Mouse (Mus musculus): ENCODE measurements around the gene 8030411F24Rik.
"Not testable (repeated sequence)": the region's sequence is repeated elsewhere in the genome, so short reads cannot be mapped to it uniquely, and the experiment has no call there.

Gene 8030411F24Rik

DNA sequence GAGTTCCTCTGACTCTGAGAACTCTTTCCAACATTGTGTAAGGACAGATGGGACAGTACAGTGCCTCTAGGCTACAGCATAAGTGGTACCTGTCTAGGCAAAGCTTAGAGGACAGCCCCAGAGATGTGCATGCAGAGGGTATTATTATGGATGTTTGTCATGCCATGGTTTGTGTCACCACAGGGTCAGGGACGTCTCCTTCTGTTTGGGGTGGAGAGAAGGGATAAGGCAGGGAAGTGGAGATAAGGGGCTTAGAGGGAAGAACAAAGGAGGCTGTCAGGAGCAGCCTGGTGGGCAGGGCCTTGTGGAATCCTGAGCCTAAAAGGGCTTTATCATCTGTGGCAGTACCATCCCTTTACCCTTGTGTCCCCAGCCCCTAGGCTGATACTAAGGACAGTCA lies at the start of gene 8030411F24Rik:
8030411F24Rik (plus strand) TSS at position 301 of the 400 bp plus-strand sequence.
- no peak for DNase-seq (ENCODE audit: low read depth)

DNA sequence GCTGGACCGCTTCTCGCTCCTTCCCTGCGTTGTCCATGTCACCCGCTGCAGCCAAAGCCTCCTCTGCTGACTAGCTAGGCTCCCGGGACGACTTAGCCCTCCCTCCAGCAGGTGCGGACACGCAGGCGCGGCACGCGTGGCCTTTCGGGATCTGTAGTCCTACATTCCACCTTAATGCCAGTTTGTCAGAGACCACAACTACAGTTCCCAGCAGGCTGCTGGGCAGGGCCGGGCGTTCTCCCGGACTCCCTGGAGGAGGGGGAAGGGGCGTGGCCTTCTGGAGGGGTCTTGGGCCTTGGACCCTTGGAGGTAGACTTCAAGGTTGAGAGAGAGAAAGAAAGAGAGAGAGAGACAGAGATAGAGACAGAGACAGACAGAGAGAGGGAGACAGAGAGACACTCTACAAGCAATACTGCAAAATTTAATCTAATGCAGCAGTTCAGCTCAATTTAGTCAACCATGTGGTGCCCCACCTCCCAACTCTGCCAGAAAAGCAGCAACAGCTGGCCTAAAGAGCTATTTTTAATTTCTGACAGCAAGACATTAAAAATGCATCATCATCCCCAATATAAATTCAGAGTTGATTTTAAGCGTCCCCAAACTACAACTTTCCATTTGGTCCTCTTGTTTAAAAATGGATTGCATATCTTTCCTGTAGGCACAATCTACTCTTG lies 49.3 kb upstream of the 8030411F24Rik start, which contains the start of gene Napb:
Napb (minus strand) TSS at position 141 of the 674 bp plus-strand sequence.
- DNase-seq (ENCODE audit: low read depth) = peak; percentile 60

DNA sequence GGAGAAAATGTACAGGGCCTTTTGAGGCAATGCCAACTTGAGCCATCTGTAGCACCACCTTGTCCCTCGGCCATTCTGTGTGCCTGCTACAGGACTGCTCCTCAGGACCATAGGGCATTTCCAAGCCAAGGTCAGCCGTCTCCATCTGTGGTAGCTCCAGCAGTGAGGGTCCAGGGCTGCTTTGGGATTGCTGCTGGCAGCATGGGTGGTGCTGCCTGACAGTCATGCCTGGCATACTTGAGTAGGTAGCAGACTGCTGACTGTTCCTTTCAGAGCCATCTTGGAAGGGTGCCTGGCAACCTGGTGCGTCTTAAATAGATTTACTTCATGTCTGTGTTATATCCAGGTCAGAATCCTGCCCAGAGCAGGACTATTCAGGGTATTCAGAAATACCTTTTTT lies 38.8 kb upstream of the 8030411F24Rik start:
- DNase-seq (ENCODE audit: low read depth) = no peak

DNA sequence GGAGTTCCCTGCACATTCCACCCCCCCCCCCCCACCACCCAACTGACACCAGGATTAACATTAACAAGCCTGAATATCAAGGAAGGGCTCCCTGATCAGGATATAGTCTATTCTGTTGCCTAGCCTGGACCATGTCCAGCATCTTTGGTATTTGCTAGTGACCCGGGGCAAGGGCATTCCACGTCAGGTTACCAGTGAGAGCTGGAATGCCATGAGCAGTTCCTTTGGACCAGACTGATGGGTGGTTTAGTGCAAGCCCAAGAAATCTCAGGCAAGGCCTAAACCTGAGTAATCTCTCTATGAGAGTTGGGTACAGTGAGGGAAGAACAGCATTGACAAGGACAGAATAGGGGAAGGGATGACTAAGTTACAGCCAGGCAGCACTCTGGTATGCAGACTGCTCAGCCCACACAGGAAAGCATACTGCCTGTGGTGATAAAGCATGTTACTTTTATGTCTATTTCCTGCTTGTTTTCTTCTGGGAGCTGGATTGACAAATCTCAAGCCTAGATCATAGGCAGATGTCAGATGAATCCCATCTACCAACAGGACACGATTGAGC lies 37.9 kb upstream of the 8030411F24Rik start:
- DNase-seq (ENCODE audit: low read depth) = no peak

DNA sequence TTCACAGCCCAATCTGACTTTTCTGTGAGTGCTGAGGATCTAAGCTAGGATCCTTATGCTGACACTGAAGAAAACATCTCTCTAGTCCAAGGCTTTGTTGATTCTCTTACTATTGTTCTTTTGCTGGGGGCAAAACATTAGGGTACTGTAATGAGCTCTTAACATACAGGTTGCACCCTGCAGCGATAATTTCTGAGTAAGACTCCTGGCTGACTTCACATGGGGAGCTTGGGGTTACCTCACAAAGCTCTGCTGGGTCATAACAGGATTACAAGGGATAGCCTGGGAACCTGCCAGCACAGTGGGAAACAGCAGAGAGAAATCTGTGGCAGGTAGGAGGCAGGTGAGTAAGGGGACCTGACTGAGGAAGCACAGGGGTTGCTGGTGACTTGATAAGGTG lies 31.8 kb upstream of the 8030411F24Rik start, which contains the start of gene Cstl1:
Cstl1 (plus strand) TSS at position 301 of the 400 bp plus-strand sequence.
- no peak for DNase-seq (ENCODE audit: low read depth)

DNA sequence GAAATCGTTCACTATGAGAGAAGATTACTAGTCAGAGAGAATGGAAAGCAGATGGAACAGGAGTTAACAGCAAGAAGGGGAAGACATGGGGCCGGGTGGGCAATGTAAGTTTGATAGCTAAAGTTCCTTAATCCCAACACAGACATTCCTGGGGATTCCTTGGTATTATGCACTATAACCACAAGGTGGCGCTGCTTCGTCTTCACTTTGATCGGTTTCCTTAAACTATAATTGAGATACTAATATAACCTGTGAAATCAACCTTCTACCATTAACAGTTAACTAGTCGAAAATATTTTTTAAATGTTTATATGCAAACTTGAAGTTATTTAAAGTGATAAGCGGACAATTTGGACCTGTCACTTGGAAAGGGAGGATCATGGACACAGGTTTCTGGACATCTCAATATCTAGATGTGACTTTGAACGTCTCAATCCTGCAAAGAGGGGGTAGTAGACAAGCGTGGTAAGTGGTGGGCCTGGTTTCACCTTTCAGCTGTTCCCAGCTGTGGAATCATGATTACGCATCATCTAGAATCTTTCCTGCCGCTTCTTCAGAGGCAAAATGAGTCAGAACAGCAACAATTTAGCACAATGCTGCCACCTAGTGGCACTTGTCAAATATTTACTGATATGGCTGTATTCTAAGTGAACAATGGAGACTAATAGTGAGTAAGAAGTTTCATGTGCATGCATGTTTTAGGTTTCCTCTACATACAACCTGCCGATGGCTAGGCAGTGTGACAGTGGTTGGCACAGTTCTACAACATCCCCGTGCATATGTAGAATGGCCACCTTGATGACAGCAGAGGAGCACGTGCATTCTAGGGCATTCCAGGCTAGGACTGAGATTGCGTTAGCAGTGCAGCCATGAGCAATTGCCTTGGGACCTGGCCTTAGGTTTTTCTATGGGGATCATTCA lies 29.7 kb upstream of the 8030411F24Rik start:
- DNase-seq (ENCODE audit: low read depth) = peak; percentile 90

DNA sequence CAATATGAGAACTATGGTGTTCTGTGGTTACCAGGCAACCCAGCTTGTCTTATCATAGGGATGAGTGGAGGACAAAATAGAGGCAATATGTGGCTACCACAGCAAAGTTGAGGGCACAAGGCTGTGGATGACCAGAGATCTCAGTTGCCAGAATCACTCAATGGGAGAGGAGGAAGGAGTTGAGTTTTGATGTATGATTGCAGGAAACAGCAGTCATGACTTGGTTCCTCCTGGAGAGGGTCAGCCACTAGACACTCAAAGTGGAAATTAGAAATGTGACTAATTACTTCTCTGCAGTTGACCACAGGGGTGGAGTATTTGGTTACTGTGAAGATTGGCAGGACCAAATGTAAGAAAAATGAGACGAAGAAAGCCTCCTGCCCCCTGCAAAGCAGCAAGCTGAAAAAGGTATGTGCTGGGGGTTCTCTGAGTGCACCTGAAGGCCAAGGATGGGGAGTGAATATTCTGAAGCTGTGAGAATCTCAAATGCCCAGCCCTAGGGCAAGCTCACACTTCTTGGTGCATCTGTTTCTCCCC lies 27.4 kb upstream of the 8030411F24Rik start:
- no peak for DNase-seq (ENCODE audit: low read depth)

DNA sequence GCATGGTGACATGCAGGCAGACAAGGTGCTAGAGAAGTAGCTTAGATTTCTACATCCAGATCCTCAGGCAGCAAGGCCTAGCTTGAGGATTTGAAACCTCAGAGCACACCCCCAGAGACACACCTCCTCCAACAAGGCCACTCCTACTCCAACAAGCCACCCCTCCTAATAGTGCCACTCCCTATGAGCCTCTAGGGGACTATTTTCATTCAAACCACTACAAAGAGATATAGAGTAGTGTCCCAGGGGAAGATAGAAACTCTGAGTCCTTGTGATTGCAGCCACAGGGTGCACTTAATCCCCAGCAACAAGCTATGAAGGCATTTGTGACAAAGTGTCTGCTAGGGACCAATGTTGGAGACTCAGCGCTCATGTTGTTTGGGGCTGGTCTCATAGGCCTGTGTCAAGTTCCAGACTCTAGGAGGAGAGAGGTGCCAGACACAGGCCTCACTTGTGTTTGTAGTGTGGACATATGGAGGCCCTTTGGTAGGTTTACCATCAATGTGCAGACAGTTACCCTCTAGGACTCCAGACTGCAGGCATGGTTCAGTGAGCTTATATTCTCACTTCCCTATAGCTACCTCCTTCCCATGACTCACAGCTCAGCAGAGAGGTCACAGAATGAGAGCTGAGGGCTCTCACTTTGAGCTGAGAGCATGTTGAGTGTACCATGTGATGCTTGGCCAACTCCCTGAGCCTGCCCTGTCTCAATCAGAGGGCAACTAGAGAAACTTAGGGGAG lies 18.0 kb upstream of the 8030411F24Rik start:
- DNase-seq (ENCODE audit: low read depth) = no peak

DNA sequence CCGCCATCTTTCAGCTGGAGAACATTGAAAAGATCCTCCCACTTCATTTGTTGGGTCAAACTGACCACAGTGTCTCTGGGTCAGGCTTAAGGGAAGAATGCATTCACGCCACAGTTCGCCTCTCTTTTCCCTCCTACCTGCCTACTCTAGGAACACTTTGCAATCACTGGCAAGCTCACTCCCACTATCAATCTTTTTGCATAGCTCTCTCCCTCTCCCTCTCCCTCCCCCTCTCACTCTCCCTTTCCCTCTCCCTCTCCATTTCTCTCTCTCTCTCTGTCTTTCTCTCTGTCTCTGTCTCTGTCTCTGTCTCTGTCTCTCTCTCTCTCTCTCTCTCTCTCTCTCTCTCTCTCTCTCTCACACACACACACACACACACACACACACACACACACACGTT lies 10.4 kb upstream of the 8030411F24Rik start, which contains the start of gene Cst11:
Cst11 (minus strand) TSS at position 101 of the 400 bp plus-strand sequence.
- DNase-seq (ENCODE audit: low read depth) = not testable (repeated sequence)

DNA sequence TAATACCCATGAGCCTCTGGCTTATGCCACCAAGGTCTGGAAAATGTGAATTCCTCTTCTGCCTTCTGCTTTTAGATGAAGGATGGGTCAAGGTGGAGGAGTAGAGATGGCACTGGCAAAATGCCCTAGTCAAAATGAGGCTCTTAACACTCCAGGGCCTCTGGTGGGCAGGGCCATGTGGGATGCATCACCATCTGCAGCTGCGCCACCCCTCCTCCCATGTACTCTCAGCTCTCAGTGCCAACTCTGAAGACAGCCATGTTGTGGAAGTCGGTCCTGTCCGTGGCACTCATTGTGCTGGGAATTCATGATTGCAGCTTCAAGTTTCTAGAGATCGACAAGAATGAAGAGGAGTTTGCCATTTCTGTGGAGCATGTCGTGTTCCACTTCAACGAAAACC lies 7.3 kb downstream of the 8030411F24Rik start, which contains the start of gene Cst12:
Cst12 (plus strand) TSS at position 220 of the 400 bp plus-strand sequence.
- no peak for DNase-seq (ENCODE audit: low read depth)

DNA sequence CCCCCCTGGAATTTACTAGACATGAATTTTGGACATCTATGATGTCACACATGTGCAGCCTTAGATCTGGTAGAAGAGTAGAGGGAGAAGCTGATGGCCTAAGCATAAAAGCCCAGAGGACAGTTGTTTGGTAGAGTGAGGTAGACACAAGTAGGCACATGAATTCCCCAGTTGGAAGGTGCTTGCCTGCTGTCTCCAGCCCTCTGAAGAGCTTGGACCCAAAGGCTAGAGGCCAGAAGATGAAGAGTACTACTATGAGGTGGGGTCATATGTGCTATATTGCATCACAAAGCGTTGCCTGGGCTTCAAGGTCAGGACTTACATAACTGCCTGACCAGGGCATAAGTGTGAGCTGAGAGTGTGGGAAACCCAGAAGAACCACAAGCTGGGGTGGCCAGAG lies 16.7 kb downstream of the 8030411F24Rik start, which contains the start of gene Cst8:
Cst8 (plus strand) TSS at position 301 of the 400 bp plus-strand sequence.
- no peak for DNase-seq (ENCODE audit: low read depth)

DNA sequence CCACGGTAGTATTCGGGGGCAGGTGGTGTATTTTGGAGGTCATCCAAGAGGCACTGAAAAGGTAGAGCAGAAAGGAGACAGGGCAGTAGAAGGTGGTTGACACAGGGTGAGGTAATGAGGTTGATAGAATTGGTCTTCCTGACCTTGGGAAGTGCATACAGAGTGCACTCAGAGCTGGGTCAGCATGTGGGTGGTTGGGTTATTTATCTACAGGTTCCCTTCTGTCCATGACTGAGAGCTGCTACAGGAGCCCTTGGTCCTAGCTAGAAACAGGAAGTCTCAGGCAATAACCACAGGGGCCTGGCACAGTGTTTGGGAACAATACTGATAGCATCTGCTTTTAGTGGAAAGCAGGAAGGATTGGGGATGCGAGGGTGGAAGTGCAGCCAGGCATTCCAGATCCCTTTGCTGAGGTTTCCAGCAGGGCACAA lies 19.7 kb downstream of the 8030411F24Rik start:
- DNase-seq (ENCODE audit: low read depth) = no peak

DNA sequence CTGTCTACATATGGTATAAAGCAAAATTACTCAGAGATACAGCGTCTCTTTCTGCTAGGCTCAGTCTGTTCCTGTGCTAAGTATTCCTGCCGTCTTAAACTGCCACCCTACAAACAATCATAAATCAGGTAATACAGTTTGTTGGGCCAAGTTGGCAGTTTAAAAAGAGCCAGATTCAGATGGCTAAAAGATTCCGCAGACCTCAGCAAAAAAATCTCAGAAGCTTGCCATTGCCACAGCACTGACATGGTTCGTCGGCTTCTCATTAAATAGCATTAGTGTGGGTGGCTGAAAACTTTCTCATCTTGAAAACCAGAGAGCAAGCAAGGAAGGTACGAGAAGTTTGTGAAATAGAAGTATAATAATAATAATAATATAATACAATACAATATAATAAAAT lies 24.9 kb downstream of the 8030411F24Rik start:
- DNase-seq (ENCODE audit: low read depth) = no peak

DNA sequence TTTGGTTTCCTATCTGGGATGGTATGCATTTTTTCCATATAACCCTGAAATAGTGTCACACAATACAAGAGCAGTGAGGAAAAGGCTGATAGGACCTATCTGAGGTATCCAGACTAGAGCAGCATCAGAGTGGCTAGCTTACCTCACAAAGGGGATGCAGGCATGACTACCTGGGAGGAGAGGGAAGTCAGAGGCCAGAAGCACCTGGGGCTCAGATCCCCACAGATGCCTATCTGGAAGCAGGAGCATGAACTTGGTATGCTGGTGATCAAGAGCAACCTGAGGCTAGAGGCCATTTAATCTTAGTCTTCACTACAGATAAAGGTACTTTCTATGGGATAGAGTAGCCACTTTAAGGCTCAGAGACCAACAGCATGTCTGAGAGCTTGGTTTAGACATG lies 38.1 kb downstream of the 8030411F24Rik start, which contains the start of gene Cst13:
Cst13 (plus strand) TSS at position 173 of the 400 bp plus-strand sequence.
- DNase-seq (ENCODE audit: low read depth) = no peak

DNA sequence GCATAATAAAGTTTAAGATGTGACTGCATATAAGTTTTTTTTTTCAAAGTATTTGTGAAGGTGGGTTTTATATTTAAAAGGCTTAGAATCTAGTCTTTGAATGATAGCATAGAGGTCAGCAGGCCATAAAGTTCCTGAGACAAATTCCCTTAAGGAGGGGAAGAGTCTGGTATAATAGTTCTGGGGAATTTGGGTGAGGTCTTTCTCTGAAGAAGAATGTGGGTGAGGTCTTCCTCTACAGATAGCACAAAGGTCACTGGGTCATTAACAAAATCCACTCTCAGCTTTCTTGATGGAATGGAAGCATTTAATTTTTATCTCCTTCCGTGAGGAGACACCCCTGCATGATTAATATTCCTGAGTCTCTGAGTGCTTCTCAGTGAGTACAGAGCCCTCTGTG lies 44.2 kb downstream of the 8030411F24Rik start:
- no peak for DNase-seq (ENCODE audit: low read depth)

DNA sequence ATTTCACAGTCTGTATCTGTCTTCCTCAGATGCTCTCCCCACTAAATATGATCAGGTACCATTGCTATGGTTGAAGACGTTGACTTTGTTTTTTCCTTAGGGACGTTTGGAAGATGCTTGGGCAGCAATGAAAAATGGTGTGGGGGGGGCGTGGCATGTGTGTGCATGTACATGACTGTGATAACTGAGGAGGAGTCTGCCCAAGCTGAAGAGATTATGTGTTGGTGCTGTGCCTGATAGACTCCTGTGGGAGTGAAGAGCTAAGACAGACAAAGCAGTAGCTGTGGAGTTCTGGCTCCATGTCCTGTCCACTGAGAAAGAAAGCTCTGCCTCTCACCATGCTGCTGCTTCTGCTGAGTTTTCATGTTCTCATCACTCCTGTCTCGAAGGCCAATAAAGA lies 53.1 kb downstream of the 8030411F24Rik start, which contains the start of gene Cst9:
Cst9 (plus strand) TSS at position 236 of the 400 bp plus-strand sequence.
- no peak for DNase-seq (ENCODE audit: low read depth)

Data from c-Kit-positive CD71-negative TER-119-negative erythroid progenitor cells, embryonic 14.5 days (primary cell).